Mouse (Mus musculus) small intestine, adult 2 months (tissue): Measurements from ENCODE around the gene Cerk.

Experiments
- CTCF ChIP-seq: fragments of 200-500 bp; IDR thresholded peaks from 2 replicates; pipeline ENCODE4 v1.5.1; 2012; ENCODE audit warnings: low read depth, mild to moderate bottlenecking, control low read depth, inconsistent platforms, low read length, moderate library complexity, mixed read lengths; ENCODE audit not compliant: insufficient replicate concordance, insufficient read length; ENCODE audit errors: extremely low read depth
- POLR2A ChIP-seq: fragments of 200-500 bp; IDR thresholded peaks from 2 replicates; pipeline ENCODE4 v1.6.1; 2012; ENCODE audit warnings: low read depth, mild to moderate bottlenecking, control low read depth, inconsistent platforms, low read length, moderate library complexity

DNA sequence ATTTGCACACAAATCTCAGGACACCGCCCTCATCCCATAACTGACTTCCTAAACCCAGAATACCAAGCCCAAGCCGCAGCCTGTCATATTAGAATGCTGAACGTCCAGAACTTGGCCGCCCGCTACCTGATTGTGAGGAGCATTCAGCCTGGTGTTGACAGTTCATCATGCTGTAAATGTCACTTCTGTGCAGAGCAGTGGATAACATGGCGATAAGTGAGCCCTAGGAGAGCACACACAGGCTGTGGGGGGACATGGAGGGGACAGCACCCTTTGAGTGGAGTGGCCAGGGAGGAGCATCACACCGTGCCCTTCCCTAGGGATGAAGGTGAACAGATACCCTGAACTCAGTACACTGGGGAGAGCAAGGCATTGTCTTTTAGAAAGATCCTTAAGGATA lies 76.7 kb downstream of the Cerk start:
- no peak for TF ChIP-seq CTCF
- TF ChIP-seq POLR2A = no peak
